Mouse (Mus musculus) lung, postnatal 4 days (tissue): ENCODE results near the gene Ppp1ca.
A peak's percentile ranks its signal among the peaks of the same experiment; 100 is the strongest.

Source experiments
- DNase-seq, 2 experiments: peaks; one replicate each; pipeline ENCODE4 v3.0.0; 2021

The Ppp1ca gene

DNA sequence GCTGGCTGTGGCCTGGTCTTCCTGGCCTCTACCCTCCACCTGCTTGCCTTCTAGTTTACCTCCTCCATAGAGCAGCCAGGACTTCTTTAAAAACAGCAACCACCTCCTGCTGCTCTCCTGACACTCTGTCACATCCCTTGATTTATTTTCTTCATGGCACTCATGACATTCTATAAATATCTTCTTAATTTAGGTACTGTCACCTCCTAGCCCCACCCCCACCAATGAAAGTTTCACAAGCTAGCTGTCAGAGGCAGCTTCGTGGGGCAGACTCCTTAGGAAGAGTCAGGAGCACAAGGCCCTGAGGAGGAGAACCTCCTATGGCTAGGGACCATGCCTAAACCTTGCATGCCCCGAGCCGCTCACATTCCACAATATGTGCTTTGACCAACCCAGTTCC is 4.6 kb upstream of the Ppp1ca start:
- no peak for DNase-seq

DNA sequence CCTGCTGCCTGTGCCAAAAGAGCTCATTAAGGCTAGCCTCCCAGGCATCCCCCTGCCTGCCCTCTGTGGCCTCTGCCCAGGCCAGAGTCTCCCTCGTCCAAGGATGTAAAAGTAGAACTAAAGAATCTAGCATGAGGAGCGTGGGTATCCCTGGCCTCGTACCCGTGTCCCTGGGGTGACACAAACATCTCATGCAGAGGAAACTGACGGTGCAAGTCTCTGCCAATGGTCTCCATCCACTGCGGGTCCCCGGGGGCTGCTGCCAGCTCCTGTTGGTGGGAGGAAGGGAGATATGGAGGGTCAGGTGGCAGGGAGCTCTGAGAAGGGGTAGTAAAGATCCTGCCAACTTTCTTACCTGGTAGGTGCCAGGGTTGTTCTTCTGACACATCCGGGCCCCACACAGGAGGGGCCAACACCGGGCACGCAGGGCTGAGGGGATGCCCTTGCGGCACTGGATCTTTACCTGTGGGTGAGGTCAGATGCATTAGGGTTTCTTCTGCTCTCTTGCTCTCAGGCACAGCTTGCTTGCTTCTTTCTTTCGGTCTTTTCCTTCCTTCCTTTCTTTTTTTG is 2.7 kb upstream of the Ppp1ca start:
- DNase-seq = no peak

DNA sequence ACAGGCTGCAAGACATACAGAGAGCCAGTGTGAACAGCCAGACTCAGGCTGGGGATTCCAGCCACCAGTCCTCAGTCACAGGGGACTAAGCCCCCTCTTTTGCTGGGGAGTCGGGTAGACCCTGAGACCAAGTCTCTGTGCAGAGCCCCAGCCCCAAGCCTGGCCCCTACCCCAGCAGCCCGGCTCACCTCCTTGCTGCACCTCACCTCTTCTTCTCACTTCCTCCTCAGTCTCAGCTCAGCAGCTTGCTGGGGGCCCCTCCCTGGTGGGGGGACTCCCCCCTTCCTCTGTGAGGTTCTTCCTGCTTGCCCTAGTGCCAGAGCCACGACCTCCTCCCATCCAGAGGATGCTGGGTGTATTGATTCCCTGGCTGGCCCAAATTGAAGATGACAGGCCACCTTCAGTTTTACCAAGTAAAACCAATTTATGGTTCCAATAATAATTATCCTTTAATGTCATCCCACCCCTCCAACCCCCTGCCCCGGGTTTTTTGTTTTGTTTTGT is 982 bp upstream of the Ppp1ca start, which contains the start of gene Tbc1d10c:
TSS of gene Tbc1d10c (minus strand) at position 454 of the 504 bp plus-strand sequence.
- DNase-seq = peak; percentile 71 to 82

DNA sequence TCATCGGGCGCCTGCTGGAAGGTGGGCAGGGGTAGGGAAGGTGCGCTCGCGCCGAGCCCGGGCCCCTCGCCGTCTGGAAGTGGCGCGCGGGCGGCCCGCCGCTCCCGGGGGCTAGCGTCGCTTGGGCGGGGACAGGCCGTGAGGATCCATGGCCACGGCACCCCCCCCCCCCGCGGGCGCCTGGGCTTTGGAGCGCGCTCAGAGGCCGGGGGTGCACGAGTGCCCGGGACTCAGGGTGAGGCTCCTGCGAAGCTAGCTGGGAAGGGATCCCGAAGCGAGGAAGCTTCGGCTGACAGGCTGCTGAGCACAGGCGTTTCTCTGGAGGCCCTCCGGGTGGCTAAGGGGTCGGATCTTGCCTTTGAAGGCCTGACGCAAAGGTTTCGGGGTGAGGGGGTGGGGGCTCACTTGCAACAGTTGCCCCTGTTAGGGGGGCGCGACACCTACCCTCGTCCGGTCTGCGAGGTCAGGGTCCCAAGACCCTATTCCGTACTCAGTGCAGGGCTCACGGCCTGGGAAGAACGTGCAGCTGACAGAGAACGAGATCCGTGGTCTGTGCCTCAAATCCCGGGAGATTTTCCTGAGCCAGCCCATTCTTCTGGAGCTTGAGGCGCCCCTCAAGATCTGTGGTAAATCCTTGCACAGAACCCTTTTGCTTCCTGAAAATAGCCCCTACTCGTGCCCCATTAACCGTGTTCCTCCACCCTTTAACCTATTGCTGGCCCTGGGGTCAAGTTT is 553 bp downstream of the Ppp1ca start:
- DNase-seq = no peak

DNA sequence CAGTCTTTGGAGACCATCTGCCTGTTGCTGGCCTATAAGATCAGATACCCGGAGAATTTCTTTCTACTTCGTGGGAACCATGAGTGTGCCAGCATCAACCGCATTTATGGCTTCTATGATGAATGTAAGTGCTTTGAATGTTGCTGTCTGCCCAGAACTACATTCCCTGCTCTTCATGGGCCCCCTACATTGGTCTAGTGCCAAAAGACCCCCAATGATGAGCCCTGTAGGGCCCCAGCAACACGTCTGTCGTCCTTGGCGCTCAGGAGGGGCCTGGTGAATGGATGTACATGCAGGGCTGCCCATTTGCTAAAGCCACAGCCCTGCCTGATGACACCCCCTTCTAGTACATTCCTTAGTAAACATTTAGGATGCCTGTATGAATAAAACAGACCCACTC is 1.3 kb downstream of the Ppp1ca start:
- DNase-seq = no peak

DNA sequence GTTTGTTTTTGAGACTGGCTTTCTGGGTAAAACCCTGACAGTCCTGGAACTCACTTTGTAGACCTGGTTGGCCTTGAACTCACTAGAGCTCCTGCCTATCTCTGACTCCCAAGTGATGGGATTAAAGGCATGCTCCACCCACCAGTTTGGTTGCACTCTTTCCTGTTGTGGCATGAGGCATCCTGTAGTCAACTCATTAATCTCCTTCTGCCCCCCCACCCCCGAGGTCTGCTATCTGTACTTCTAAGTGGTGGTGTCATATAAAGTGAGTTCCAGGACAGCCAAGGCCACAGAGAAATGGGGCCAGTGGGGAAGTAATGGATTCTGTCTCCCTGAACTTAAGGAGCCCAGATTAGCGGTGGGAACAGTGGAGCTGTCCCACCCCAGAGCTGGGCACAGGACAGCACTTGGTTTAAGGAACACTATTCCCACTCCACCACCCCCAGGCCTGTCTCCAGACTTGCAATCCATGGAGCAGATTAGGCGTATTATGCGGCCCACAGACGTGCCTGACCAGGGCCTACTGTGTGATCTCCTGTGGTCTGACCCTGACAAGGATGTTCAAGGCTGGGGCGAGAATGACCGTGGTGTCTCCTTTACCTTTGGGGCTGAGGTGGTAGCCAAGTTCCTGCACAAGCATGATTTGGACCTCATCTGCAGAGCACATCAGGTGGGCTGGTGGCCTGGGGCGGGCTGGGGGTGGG is 2.3 kb downstream of the Ppp1ca start:
- DNase-seq = no peak

DNA sequence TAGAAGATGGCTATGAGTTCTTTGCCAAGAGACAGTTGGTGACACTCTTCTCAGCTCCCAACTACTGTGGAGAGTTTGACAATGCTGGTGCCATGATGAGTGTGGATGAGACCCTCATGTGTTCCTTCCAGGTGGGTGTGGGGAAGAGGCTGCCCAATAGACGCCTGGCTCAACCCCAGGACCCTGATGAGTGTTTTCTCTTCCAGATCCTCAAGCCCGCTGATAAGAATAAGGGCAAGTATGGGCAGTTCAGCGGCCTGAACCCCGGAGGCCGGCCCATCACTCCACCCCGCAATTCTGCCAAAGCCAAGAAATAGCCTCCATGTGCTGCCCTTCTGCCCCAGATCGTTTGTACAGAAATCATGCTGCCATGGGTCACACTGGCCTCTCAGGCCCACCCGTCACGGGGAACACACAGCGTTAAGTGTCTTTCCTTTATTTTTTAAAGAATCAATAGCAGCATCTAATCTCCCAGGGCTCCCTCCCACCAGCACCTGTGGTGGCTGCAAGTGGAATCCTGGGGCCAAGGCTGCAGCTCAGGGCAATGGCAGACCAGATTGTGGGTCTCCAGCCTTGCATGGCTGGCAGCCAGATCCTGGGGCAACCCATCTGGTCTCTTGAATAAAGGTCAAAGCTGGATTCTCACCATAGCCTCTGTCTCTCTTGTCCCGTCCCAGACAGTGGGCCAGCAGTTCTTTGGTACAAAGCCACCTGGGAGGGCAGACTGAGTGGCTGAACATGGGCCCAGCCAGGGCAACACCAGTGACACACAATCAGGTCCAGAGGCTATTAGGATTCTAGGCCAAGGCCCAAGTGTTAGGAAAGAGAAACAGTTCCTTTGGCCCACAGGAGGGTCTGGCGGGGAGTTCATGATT is 3.1 kb downstream of the Ppp1ca start:
- DNase-seq = no peak

DNA sequence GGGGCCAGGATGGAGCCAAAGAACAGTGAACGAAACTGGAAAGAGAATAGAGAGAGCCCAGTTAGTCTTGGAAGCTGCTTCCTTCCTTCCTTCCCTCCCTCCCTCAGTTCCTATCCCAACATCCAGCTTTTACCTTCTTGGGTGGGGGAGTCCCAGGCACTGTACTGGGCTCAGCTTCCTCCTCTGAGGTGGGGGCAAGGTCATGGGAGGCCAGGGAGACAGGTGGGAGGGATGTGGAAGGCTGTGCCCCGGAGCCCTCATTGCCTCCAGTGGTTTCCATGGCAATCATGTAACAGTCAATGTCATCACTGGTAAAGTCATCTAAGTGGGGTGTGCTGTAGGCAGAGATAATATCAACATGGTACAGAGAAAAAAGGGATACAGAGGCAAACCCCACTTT is 4.2 kb downstream of the Ppp1ca start:
- DNase-seq = no peak

DNA sequence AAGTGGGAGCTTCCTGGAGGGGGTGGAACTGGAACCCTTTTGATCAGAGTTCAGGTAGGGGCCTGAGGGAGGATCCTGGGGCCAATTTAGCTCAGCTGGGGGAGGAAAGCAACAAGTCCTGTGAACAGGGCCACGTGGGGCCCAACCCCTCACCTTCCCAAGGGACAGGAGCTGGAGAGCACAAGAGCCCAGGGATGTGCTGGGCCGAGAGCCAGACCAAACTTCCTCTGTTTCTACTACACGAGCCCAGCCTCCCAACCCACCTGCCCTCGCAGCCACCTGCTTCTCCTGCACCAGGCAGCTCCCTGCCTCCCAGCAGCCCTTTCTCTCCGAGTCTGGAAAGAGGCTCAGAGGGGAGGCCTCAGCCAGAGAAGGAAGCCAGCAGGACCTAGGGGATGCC is 4.7 kb downstream of the Ppp1ca start:
- DNase-seq = no peak

DNA sequence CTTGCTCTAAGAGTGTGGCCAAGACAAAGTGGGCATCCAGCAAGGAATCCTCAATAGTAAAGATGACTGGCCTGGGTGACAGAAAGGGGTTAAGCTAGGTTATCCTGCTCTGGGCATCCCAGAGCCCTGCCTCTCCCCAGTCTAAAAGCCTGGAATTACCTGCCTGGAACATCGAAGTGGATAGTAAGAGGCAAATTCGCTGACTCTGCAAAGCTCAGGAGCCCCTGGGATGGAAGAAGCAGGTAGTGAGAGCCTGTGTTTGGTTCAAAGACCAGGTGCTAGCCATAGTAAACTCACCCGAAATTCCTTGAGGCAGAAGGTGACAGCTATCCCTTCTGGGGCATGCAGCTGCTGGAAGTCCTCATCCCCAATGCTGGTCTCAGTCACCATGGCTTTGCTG is 5.3 kb downstream of the Ppp1ca start:
- DNase-seq = no peak

DNA sequence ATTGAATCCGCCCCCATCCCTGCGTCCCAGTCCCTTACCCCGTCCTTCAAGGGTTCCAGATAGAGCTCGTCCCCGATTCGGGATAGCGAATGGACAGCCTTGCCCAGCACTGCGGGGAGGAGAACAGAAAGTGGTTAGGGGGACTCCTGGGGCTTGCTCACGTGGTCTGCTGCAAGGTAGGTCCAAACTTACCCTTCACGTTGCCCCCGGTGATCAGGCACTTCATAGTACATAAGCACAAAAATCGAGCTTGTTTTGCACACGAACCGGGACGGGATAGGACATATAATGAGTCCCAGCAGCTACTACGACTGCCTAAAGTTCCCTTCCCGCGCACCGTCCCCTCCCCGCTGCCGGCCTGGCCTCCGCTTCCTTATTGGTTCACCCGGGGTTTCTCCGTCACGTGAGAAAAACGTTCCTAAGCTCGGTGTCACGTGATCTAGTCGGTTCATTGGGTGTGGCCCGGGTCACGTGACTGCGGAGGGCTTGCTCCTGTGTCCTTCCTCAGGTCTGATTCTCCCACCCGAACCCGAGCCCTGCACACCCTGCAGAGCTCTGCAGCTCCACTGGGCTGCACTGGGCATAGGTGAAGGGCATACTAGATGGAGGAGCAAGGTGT is 9.5 kb downstream of the Ppp1ca start, which contains the start of gene Rad9a:
TSS of gene Rad9a (minus strand) at position 372 of the 619 bp plus-strand sequence.
- peak; percentile 96 to 97 for DNase-seq

DNA sequence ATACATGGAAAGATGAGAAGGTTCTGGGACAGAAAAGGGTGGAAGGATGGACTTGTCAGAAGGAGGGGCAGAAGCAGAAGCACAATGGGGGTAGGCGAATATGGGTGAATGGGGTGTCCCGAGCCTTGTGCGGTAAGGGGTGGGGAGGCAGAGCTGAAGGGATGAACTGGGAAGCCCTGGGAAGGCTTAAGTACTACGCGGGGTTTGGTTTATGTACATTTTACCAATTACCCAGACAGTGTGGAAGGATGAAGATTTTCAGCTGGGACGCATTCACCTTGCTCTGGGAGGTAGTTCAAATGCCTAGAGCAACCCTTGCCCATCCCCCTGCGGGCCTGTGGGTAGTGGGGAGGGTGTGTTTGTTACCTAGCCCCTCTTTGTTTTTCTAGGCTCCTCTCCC is 10.3 kb downstream of the Ppp1ca start:
- DNase-seq = no peak

DNA sequence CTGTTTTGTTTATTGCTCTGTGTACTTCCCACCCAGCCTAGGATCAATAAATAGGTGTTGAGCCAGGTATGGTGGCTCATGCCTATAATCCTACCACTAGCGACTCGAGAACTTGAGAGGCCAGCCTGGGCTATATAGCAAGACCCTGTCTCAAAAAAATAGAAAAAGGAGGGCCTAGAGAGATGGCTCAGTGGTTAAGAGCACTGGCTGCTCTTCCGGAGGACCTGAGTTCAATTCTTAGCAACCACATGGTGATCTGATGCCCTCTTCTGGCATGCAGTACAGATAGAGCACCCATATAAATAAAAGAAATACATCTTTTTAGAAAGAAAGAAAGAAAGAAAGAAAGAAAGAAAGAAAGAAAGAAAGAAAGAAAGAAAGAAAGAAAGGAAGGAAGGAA is 11.3 kb downstream of the Ppp1ca start:
- no peak for DNase-seq

DNA sequence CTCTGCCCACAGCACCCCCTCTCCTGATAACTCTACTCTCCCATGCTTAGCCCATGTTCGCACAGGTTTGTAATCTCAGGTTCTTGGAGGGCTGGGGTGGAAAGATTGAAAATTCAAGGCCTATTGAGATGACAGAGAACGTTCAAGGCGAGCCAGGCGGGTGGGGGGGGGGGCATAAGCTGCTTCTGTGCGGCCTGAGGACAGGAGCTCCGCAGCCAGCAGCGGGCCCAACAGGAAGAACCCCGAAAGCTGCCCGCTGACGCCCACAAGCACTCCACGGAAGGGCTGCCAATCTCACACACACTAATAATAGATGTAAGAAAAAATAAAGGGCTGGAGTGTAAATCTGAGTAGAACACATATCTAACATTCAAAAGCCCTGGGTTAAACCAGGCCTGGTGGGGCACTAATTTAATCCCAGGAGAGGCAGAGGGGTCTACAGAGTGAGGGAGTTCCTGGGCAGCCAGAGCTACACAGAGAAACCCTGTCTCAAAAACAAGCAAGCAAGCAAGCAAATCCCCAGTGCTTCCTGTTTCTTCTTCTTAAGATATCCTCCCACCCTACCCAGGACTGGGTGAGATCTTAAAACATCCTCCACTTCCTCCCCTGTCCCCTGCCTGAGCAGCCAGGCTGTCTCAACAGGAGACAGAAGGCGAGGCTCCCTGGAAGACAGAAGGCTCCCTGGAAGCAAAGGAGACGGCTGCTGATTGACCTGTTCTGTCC is 11.9 kb downstream of the Ppp1ca start:
- no peak for DNase-seq

DNA sequence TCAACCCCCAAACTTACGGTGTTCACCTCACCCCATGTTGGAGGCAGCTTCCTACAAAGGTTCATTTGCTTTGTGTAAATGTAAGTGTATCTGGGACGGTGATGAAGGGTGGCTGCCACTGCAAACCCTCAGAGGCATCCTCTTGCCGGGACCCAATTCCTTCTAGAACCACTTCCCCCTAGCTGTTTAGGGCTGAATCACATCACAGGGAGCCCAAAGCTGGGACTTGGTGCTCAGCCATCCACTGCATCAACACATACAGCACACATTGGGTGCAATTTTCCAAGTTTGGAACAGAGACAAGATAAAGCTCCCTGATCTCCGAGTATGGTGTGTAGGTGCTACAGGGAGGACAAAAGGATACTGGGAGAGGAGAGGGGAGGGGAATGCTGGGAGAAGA is 13.0 kb downstream of the Ppp1ca start:
- no peak for DNase-seq

DNA sequence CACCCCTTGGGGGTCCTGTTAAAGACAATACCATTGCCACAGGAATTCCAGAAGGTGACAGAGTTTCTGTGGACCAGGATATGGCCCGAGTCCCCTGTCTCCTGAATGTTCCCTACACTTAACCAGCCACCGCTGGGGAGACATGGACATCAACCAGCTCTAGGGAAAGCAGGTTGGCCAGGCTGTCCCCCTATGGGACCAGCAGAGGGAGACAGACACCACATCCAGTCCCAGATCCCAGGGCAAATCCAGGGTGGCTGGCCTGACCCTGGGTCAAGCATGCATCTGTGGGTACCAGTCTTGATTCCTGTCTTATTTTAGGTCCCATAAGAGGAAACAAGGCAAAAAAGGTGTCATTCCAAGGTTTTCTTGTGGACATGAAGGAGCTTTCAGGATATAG is 15.1 kb downstream of the Ppp1ca start:
- DNase-seq = peak; percentile 80 to 86

DNA sequence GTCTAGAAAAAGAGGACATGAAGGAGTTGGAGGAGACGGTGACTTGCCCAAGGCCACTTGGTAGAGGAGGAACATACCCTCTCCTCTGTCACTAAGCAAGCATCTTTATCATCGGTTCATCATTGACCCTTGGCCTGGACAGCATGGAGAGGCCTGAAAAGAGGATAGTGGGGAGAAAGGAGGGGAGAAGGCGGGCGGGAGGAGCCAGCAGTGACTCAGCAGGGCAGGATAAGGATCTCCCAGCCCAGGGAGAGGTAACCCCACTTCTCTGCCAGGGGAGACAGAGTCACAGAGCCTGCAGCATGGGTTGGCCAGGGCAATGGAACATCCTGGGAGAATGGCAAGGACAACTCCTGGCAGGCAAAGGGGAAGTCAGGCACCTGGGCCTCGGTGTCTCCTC is 16.7 kb downstream of the Ppp1ca start:
- no peak for DNase-seq

DNA sequence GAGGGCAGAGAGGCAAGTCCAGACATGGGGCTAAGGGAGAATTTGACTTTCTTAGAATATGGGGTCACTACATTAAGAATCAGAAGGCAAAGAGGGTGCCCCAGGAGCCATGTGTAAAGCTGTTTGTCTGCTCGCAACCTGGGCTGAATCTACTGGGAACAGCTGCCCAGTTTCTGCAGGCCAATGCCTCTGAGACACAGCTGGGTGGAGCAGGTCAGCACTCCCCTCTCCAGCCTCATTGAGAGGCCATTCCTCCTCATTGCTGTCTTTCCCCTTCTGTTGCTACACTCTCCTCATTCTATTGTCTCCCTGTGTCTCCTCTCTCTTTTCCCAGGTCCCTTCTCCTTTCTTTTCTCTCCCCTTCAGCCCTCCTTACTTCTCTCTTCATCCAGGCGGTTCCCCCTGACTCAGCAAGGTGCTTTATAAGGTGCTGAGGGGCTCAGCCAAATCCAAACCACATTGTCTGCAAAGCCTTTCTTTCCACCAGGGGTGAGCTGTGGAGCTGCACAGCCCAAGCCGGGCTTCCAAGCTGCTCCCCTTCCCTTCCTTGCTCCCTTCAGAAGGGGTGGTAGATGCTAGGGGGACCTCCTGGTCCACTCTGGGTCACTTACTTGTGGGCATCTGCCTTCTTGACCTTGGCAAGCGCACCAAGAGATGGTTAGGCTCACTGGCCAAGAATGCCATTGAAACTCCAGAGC is 20.2 kb downstream of the Ppp1ca start:
- no peak for DNase-seq

DNA sequence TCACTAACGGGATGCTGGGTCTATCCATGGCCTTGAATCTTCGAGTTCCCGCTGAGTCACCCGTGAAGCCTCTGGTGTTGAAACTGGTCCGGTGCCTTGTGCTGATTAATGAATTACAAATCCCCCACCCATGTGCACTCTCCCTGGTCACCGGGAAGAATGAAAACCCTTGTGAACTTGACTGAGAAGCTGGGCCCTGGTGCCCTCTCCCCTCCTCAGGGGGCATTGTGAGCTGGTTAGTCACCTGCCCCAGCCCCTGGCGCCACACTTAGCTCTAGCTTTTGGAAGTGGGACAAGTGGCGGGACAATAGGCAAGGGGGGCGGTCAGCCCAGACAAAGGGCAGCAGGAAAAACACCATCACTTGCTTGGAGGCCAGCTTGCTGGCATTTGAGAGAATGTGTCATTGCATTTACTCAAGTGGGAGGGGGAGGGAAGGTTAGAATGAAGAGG is 21.7 kb downstream of the Ppp1ca start:
- DNase-seq = peak; percentile 63 to 77

DNA sequence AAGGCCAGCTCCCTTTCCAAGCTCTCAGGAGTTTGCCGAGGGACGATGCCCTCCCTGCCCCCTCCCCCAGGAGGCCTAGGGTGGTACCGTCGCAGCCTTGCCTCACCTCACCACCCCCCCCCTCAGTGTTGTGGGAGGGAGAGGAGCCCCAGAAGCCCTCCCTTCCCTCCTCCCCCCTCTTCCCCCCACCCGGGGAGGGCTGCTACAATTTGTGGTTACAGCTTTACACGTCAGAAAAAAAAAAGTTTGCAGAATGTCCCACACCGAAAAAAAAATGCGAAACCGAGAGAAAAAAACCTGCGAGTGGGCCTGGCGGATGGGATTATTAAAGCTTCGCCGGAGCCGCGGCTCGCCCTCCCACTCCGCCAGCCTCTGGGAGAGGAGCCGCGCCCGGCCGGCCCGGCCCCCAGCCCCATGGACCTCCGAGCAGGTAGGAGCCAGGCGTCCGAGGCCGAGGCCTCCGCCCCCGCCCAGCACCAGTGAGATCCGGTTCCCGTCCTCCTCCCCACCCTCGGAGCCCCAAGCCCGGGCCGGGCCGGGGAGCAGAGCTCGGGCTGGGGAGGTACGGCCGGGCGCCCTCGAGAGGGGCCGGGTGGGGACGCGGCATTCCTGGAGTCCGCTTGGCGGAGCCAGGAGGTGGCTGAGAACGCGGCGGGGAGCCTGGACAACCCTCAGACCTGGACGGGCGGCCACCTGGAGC is 22.4 kb downstream of the Ppp1ca start, which contains the start of the genes Clcf1 and AC109138.7:
TSS of gene Clcf1 (plus strand) at position 168 of the 700 bp plus-strand sequence.
TSS of gene AC109138.7 (plus strand) at position 287 of the 700 bp plus-strand sequence.
- peak; percentile 77 to 83 for DNase-seq
